Mouse (Mus musculus) C2C12 (cell line): ENCODE data around the gene Abhd17b.

Experiments
- CEBPB ChIP-seq: IDR thresholded peaks from one replicate; pipeline ENCODE4 v1.6.1; 2011; ENCODE audit warnings: low read depth, mild to moderate bottlenecking, control low read depth, moderate library complexity
- CTCF ChIP-seq: IDR thresholded peaks from one replicate; pipeline ENCODE4 v1.5.1; 2011; ENCODE audit not compliant: control insufficient read depth, insufficient read depth, insufficient read length
- MYOG ChIP-seq: IDR thresholded peaks from one replicate; pipeline ENCODE4 v1.6.1; 2011; ENCODE audit not compliant: control insufficient read depth, insufficient read length; ENCODE audit errors: extremely low read depth
- USF1 ChIP-seq: IDR thresholded peaks from one replicate; pipeline ENCODE4 v1.6.1; 2011; ENCODE audit warnings: low read depth, mild to moderate bottlenecking, control low read depth, moderate library complexity

- TF ChIP-seq CTCF (no peak), MYOG (no peak), USF1 (no peak), CEBPB (no peak)
These were observed 78.9 kb downstream of the Abhd17b start for GRCm38 (mm10) chr19:21731887-21732286.
